Mouse (Mus musculus) gastrocnemius, postnatal 25 days (tissue): ENCODE measurements around the gene Pigk. TPM values are rescaled to one million over a fixed set of nuclear protein-coding genes. Genes with fewer than 3 reads are reported as not detected.

Source experiments
- DNase-seq: peaks from one replicate; pipeline ENCODE4 v3.0.0; 2022
- total RNA-seq, 2 experiments: library from RNA; stranded (reverse); gene quantifications; 1 replicate in 1 of 2; 2 replicates in 1 of 2; pipeline ENCODE4 v1.2.3; 2021

The Pigk gene
- total RNA-seq, 2 experiments from 2014 or later: 19.2 to 20.2 TPM

- DNase-seq: no peak
Observed at GRCm38 (mm10) chr3:152905026-152905425, 191.1 kb downstream of the Pigk start.

GRCm38 (mm10) chr3:152905800-152906199, 191.9 kb downstream of the Pigk start:
- DNase-seq: no peak

GRCm38 (mm10) chr3:152907087-152907486, 193.2 kb downstream of the Pigk start:
- no peak for DNase-seq

- no peak for DNase-seq
Observed at GRCm38 (mm10) chr3:152907683-152908082, 193.8 kb downstream of the Pigk start.

- DNase-seq: no peak
Observed at GRCm38 (mm10) chr3:152911578-152911977, 197.7 kb downstream of the Pigk start.

GRCm38 (mm10) chr3:152912216-152913101, 198.6 kb downstream of the Pigk start:
- peak; percentile 11 for DNase-seq

- DNase-seq: no peak
Observed at GRCm38 (mm10) chr3:152913150-152913549, 199.2 kb downstream of the Pigk start.

- DNase-seq: no peak
Observed at GRCm38 (mm10) chr3:152913625-152914024, 199.7 kb downstream of the Pigk start.

- DNase-seq: no peak
Observed at GRCm38 (mm10) chr3:152914376-152914775, 200.5 kb downstream of the Pigk start.

- DNase-seq: no peak
Observed at GRCm38 (mm10) chr3:152917579-152917978, 203.7 kb downstream of the Pigk start.

- DNase-seq: no peak
Observed at GRCm38 (mm10) chr3:152919101-152919500, 205.2 kb downstream of the Pigk start.

- no peak for DNase-seq
Observed at GRCm38 (mm10) chr3:152920365-152920764, 206.5 kb downstream of the Pigk start.

GRCm38 (mm10) chr3:152923530-152923929, 209.6 kb downstream of the Pigk start:
- DNase-seq: no peak

GRCm38 (mm10) chr3:152925364-152925763, 211.5 kb downstream of the Pigk start:
- DNase-seq: no peak

GRCm38 (mm10) chr3:152926166-152926565, 212.3 kb downstream of the Pigk start:
- DNase-seq: no peak

GRCm38 (mm10) chr3:152928287-152928975, 214.5 kb downstream of the Pigk start:
- no peak for DNase-seq

GRCm38 (mm10) chr3:152929256-152929787, 215.4 kb downstream of the Pigk start:
- no peak for DNase-seq

GRCm38 (mm10) chr3:152929788-152930281, 215.9 kb downstream of the Pigk start:
- DNase-seq: no peak

GRCm38 (mm10) chr3:152931354-152931753, 217.5 kb downstream of the Pigk start:
- no peak for DNase-seq

- DNase-seq: no peak
Observed at GRCm38 (mm10) chr3:152932096-152932495, 218.2 kb downstream of the Pigk start.

- DNase-seq: no peak
Observed at GRCm38 (mm10) chr3:152932544-152932943, 218.6 kb downstream of the Pigk start.

- no peak for DNase-seq
Observed at GRCm38 (mm10) chr3:152933737-152934136, 219.8 kb downstream of the Pigk start.

- no peak for DNase-seq
Observed at GRCm38 (mm10) chr3:152936313-152936712, 222.4 kb downstream of the Pigk start.
